Mouse (Mus musculus) cerebellum, postnatal 10 days (tissue): ENCODE measurements around the gene Atg16l2.

Experiments
- DNase-seq, 2 experiments: peaks; one replicate each; pipeline ENCODE4 v3.0.0; 2021; ENCODE audit warnings: mixed read lengths in 2 of 2

The Atg16l2 gene

GRCm38 (mm10) chr7:101301881-101302456, at the start of gene Atg16l2:
Gene Atg16l2, minus strand, starts transcription at chr7:101302251.
- peak; percentile 91 to 92 for DNase-seq

GRCm38 (mm10) chr7:101349861-101350260, 47.8 kb upstream of the Atg16l2 start:
- DNase-seq: peak; percentile 50 to 70

- DNase-seq: no peak
These were observed 46.3 kb upstream of the Atg16l2 start for GRCm38 (mm10) chr7:101348312-101348711.

GRCm38 (mm10) chr7:101347767-101348270, 45.8 kb upstream of the Atg16l2 start, which contains the start of gene Arap1:
Gene Arap1, plus strand, starts transcription at chr7:101348067.
- DNase-seq: peak; percentile 64 to 70

GRCm38 (mm10) chr7:101346991-101347390, 44.9 kb upstream of the Atg16l2 start:
- DNase-seq: no peak

- DNase-seq: no peak
These were observed 42.8 kb upstream of the Atg16l2 start for GRCm38 (mm10) chr7:101344892-101345291.

GRCm38 (mm10) chr7:101343135-101343534, 41.1 kb upstream of the Atg16l2 start:
- DNase-seq: no peak

- no peak for DNase-seq
These were observed 39.4 kb upstream of the Atg16l2 start for GRCm38 (mm10) chr7:101341405-101341804.

GRCm38 (mm10) chr7:101337401-101337800, 35.4 kb upstream of the Atg16l2 start:
- peak; percentile 62 to 68 for DNase-seq

GRCm38 (mm10) chr7:101336686-101337085, 34.6 kb upstream of the Atg16l2 start:
- DNase-seq: no peak

GRCm38 (mm10) chr7:101335228-101335627, 33.2 kb upstream of the Atg16l2 start:
- peak; percentile 47 to 59 for DNase-seq

- no peak for DNase-seq
These were observed 30.2 kb upstream of the Atg16l2 start for GRCm38 (mm10) chr7:101332045-101332831.

GRCm38 (mm10) chr7:101330841-101331173, 28.8 kb upstream of the Atg16l2 start:
- DNase-seq: peak; percentile 57 to 71

- DNase-seq: peak; percentile 64 to 67
These were observed 28.2 kb upstream of the Atg16l2 start for GRCm38 (mm10) chr7:101330074-101330840.

GRCm38 (mm10) chr7:101329606-101330005, 27.6 kb upstream of the Atg16l2 start:
- peak in 1 of 2 experiments; percentile 47 for DNase-seq

- peak; percentile 68 to 79 for DNase-seq
These were observed 26.6 kb upstream of the Atg16l2 start for GRCm38 (mm10) chr7:101328621-101329158.

GRCm38 (mm10) chr7:101327786-101328185, 25.7 kb upstream of the Atg16l2 start:
- no peak for DNase-seq

GRCm38 (mm10) chr7:101327263-101327662, 25.2 kb upstream of the Atg16l2 start:
- no peak for DNase-seq

GRCm38 (mm10) chr7:101326006-101326405, 24.0 kb upstream of the Atg16l2 start:
- DNase-seq: no peak

- DNase-seq: peak; percentile 78 to 90
These were observed 22.3 kb upstream of the Atg16l2 start for GRCm38 (mm10) chr7:101324142-101324962.

GRCm38 (mm10) chr7:101323141-101323594, 21.1 kb upstream of the Atg16l2 start:
- peak; percentile 58 to 63 for DNase-seq
